Mouse (Mus musculus): ENCODE data around the gene Zswim8. TPM values are rescaled to one million over a fixed set of nuclear protein-coding genes. Genes with fewer than 3 reads are reported as not detected.

The Zswim8 gene
- polyA plus RNA-seq, 1 experiment from 2014 or later = 21.2 TPM

DNA sequence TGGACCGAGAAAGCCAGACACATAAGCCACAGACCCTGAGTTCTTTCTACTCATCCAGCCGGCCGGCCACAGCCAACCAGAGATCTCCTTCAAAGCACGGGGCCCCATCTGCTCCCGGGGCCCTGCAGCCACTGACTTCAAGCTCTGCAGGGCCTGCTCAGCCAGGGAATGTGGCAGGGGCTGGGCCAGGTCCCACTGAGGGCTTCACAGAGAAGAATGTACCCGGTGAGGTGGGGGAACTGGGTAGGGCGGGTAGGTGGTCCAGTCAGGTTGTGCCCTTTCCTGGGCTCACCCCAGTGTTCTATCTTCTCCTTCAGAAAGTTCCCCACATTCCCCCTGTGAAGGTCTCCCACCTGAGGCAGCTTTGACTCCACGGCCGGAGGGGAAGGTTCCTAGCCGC lies 11.1 kb downstream of the Zswim8 start:
- no peak overlapping the region for H3K4me3 ChIP-seq (replicated peaks)
- 89% methylated on average over 10 of the region's 10 CpGs for WGBS
- H3K4me1 ChIP-seq (replicated peaks) = 0 out of 2 replicates have a peak, but pooled peaks cover 4% of the 10 kb centered on the region
- H3K36me3 ChIP-seq = peaks cover 75% of the 10 kb centered on the region
- H3K9me3 ChIP-seq = no peaks in the 10 kb centered on the region
- H3K27ac ChIP-seq = no peak overlapping the region
- ATAC-seq = no peak
- H3K27me3 ChIP-seq (replicated peaks) = no peaks in the 10 kb centered on the region
- no peak overlapping the region for H3K9ac ChIP-seq
- no peak overlapping the region for H3K4me2 ChIP-seq (replicated peaks)

DNA sequence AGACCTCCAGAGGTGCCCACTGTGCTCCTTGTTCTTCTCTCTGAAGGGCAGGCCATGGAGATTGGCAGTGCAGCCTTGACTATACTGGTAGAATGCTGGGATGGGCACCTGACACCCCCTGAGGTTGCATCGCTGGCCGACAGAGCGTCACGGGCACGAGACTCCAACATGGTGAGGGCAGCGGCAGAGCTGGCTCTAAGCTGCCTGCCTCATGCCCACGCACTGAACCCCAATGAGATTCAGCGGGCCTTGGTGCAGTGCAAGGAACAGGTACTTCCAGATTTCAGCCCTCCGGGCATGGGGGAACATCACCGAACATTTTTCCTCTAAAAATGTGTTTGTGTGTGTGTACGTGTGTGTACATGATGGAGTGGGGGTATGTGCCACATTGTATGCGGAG lies 12.4 kb downstream of the Zswim8 start:
- H3K4me1 ChIP-seq (replicated peaks) = no peaks in the 10 kb centered on the region
- no peak overlapping the region for H3K27ac ChIP-seq
- no peak overlapping the region for H3K9ac ChIP-seq
- H3K27me3 ChIP-seq (replicated peaks) = no peaks in the 10 kb centered on the region
- no peak for ATAC-seq
- H3K4me3 ChIP-seq (replicated peaks) = no peak overlapping the region
- 94% methylated on average over 12 of the region's 12 CpGs for WGBS
- no peaks in the 10 kb centered on the region for H3K9me3 ChIP-seq
- no peak overlapping the region for H3K4me2 ChIP-seq (replicated peaks)
- H3K36me3 ChIP-seq = peaks cover 74% of the 10 kb centered on the region

DNA sequence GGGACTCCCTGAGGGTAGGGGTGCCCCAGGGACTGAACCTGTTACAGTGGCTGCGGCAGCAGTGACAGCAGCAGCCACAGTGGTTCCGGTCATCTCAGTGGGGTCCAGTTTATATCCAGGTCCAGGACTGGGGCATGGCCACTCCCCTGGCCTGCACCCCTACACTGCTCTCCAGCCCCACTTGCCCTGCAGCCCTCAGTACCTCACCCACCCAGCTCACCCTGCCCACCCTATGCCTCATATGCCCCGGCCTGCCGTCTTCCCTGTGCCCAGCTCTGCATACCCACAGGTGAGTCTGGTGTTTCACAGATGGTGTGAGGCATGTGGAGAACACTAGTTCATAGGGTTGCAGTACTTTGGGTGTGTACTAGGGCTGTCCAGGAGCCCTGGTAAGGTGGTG lies 14.0 kb downstream of the Zswim8 start:
- no peak overlapping the region for H3K4me2 ChIP-seq (replicated peaks)
- peaks cover 5% of the 10 kb centered on the region; the same call in 1 of the 2 replicates for H3K4me1 ChIP-seq (replicated peaks)
- H3K27ac ChIP-seq = no peak overlapping the region
- no peaks in the 10 kb centered on the region for H3K27me3 ChIP-seq (replicated peaks)
- H3K9me3 ChIP-seq = no peaks in the 10 kb centered on the region
- ATAC-seq = no peak
- H3K9ac ChIP-seq = no peak overlapping the region
- H3K36me3 ChIP-seq = peaks cover 74% of the 10 kb centered on the region
- WGBS = 85% methylated on average over 4 of the region's 4 CpGs
- H3K4me3 ChIP-seq (replicated peaks) = no peak overlapping the region

DNA sequence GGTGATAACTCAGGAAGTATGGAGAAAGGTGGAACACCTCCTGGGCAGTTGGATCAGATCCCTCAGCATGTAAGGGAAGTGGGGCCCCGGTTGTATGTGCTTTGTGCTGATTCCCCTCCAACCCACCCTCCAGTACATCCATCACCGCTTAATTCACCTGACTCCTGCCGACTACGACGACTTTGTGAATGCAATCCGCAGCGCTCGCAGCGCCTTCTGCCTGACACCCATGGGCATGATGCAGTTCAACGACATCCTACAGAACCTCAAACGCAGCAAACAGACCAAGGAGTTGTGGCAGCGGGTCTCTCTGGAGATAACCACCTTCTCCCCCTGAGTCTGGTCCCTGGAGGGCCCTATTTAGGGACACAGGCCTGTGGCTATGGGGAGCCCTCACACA lies 15.7 kb downstream of the Zswim8 start:
- Histone ChIP-seq H3K9me3 (no peaks in the 10 kb centered on the region), H3K4me2 (replicated peaks) (no peak overlapping the region), H3K36me3 (peaks cover 72% of the 10 kb centered on the region), H3K27ac (no peak overlapping the region), H3K4me1 (replicated peaks) (peaks cover 5% of the 10 kb centered on the region; the same call in 1 of the 2 replicates), H3K27me3 (replicated peaks) (no peaks in the 10 kb centered on the region), H3K4me3 (replicated peaks) (no peak overlapping the region), H3K9ac (no peak overlapping the region)
- 90% methylated on average over 12 of the region's 12 CpGs for WGBS
- ATAC-seq = no peak

DNA sequence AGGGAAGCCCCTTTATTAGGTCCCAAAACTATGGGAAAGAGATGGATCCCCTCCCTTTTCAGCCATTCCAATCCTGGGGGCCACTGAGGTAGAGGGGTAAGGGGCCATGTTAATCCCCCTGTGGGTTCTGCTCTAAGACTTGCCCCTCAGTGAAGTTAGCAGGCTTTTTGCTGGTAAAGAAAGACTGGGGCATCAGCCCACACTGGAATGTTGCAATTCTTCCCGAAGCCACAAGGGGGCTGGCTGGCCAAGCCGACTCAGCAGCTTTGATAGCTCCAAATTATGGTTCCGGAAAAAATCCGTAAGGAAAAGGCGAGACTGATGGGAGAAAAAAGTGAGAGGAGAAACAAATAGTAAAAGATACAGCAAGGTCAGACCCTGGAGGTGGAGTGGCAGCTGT lies 16.7 kb downstream of the Zswim8 start:
- peaks cover 69% of the 10 kb centered on the region for H3K36me3 ChIP-seq
- H3K9me3 ChIP-seq = no peaks in the 10 kb centered on the region
- peaks cover 5% of the 10 kb centered on the region; the same call in 1 of the 2 replicates for H3K4me1 ChIP-seq (replicated peaks)
- no peak overlapping the region for H3K4me2 ChIP-seq (replicated peaks)
- 16% methylated on average over 5 of the region's 5 CpGs for WGBS
- H3K9ac ChIP-seq = no peak overlapping the region
- H3K27ac ChIP-seq = no peak overlapping the region
- no peak overlapping the region for H3K4me3 ChIP-seq (replicated peaks)
- no peaks in the 10 kb centered on the region for H3K27me3 ChIP-seq (replicated peaks)
- no peak for ATAC-seq

DNA sequence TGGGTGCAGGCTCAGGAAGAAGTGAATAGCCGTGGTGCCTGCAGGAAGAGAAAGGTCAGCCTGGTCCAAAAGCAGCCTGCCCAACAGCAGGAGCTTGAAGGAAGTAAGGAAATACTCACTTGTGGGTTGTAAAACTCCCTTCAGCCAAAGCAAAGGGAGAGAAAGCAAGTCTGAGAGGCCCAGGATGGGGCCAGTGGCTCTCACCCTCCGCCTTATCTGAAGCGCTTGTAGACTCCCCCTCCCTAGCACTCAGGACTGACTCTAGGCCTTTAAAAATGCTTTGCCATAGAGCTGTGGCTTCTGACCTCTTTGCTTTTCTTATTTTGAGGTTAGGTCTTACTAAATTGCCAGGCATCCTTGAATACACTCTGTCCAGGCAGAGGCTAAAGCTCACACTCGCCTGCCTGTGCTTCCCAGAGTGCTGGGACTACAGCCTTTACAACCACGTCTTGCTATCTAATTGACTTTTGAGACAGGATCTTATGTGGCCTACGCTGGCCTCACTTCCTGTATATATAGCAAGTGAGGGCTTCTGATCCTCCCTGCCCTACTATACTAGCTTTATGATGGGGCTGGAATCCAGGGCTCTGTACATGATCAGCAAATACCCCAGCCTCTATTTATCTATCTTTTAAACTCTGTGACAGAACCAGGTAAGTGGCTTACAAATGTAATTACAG lies 18.4 kb downstream of the Zswim8 start:
- no peaks in the 10 kb centered on the region for H3K9me3 ChIP-seq
- no peak overlapping the region for H3K9ac ChIP-seq
- ATAC-seq = peak; percentile 88
- H3K4me3 ChIP-seq (replicated peaks) = no peak overlapping the region
- peaks cover 72% of the 10 kb centered on the region for H3K36me3 ChIP-seq
- no peak overlapping the region for H3K4me2 ChIP-seq (replicated peaks)
- H3K4me1 ChIP-seq (replicated peaks) = peaks cover 5% of the 10 kb centered on the region; the same call in 1 of the 2 replicates
- H3K27me3 ChIP-seq (replicated peaks) = no peaks in the 10 kb centered on the region
- H3K27ac ChIP-seq = peak overlapping the region; percentile 76
- 47% methylated on average over 6 of the region's 6 CpGs for WGBS

DNA sequence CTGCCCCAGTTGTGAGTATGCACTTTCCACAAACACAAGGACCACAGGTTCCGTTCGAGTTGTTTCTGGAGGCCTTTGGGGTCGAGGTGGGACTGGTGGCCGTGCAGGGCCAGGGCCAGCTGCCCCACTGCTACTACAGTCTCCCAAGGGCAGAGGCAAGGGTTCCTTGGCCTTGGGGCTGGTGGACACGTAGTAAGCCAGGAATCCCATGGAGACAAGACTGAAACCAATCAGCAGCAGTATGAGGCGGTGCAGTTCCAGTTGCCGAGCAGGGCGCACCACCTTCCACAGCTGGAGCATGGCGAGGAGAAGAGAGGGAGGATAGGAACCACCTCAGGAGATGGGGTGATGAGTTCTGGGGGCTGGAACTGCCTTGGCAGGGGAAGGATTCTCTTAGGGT lies 22.5 kb downstream of the Zswim8 start:
- H3K4me2 ChIP-seq (replicated peaks) = no peak overlapping the region
- no peaks in the 10 kb centered on the region for H3K27me3 ChIP-seq (replicated peaks)
- H3K4me1 ChIP-seq (replicated peaks) = peaks cover 11% of the 10 kb centered on the region
- no peak overlapping the region for H3K4me3 ChIP-seq (replicated peaks)
- 94% methylated on average over 9 of the region's 9 CpGs for WGBS
- H3K9me3 ChIP-seq = no peaks in the 10 kb centered on the region
- H3K9ac ChIP-seq = no peak overlapping the region
- no peak for ATAC-seq
- no peak overlapping the region for H3K27ac ChIP-seq
- H3K36me3 ChIP-seq = peaks cover 39% of the 10 kb centered on the region

DNA sequence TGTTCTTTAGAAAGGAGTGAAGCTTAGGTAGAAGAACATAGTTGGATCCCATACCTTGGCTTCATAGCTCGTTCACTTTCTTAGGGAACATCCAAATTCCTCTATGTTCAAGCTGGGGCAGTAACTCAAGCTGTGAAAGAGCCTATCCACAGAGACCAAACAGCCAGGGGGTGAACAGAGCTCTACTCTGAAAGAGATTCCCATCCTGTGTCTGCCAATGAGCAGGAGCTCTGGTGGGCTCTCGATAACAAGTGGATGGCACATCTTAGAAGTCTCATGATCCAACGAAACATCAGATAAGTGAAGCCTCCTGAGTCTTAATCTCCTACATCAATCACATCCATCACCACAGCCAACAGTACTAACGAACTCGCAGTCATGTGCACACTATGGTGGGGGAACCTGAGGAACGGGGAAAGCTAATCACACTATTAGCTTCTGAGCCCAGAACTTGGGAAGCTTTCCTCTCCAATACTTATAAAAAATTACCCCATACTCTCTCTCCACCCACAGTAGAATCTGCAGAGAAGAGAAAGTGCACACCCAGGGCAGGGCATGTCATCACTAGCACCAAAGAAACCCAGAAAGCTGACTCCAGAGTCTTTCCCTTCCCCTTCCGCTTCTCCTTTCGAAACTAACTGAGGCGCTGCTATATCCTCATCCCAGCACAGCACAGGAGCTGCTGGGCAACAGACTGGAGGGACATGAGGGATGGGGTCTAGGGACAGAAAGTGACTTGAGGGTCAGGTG lies 23.7 kb downstream of the Zswim8 start:
- Histone ChIP-seq H3K27me3 (replicated peaks) (no peaks in the 10 kb centered on the region), H3K4me2 (replicated peaks) (no peak overlapping the region), H3K36me3 (peaks cover 33% of the 10 kb centered on the region), H3K4me1 (replicated peaks) (peaks cover 18% of the 10 kb centered on the region), H3K9me3 (no peaks in the 10 kb centered on the region), H3K4me3 (replicated peaks) (no peak overlapping the region), H3K9ac (no peak overlapping the region), H3K27ac (no peak overlapping the region)
- WGBS = 85% methylated on average over 9 of the region's 9 CpGs
- ATAC-seq = no peak

DNA sequence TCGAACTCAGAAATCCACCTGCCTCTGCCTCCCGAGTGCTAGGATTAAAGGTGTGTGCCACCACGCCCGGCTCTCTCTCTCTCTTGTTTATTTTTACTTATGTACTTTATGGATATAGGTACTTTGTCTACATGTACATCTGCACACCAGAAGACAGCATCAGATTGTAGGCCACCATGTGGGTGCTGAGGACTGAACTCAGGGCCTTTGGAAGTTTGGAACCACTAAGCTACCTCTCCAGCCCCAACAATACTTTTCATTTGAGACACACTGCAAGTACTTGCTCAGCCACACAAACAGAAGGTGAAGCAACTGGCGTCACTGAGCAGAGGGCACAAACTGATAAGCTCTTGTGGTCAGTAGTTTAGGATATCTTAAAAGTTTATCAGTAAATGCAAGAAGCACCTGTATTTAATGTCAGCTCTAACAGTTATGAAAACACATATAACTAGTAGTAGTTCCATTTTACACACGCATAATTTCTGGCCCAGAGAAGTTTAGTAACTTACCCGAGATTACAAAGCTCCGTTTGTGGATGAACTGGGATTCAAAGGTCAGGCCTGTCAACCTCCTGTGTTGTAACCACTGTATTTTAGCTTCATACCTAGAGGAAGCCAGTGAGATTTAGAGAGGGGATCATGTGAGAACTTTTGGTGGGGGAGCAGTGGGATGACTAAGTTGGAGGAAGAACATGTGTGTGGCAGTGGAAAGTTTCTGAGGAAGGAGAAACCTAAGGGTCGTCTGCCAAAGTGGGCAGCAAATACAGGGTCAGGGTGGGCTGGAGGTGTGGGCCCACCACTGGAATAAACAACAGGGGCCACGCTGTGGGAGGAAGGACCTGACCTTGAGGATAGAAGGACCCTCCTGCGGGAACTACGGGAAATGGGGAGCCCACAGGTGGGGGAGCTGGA lies 25.9 kb downstream of the Zswim8 start:
- Histone ChIP-seq H3K4me1 (replicated peaks) (peaks cover 21% of the 10 kb centered on the region), H3K4me2 (replicated peaks) (peak overlapping the region; percentile 85), H3K4me3 (replicated peaks) (peak overlapping the region; percentile 79), H3K27ac (peak overlapping the region; percentile 96), H3K27me3 (replicated peaks) (no peaks in the 10 kb centered on the region), H3K36me3 (peaks cover 22% of the 10 kb centered on the region), H3K9me3 (no peaks in the 10 kb centered on the region), H3K9ac (peak overlapping the region; percentile 92)
- no peak for ATAC-seq
- 40% methylated on average over 12 of the region's 12 CpGs for WGBS

DNA sequence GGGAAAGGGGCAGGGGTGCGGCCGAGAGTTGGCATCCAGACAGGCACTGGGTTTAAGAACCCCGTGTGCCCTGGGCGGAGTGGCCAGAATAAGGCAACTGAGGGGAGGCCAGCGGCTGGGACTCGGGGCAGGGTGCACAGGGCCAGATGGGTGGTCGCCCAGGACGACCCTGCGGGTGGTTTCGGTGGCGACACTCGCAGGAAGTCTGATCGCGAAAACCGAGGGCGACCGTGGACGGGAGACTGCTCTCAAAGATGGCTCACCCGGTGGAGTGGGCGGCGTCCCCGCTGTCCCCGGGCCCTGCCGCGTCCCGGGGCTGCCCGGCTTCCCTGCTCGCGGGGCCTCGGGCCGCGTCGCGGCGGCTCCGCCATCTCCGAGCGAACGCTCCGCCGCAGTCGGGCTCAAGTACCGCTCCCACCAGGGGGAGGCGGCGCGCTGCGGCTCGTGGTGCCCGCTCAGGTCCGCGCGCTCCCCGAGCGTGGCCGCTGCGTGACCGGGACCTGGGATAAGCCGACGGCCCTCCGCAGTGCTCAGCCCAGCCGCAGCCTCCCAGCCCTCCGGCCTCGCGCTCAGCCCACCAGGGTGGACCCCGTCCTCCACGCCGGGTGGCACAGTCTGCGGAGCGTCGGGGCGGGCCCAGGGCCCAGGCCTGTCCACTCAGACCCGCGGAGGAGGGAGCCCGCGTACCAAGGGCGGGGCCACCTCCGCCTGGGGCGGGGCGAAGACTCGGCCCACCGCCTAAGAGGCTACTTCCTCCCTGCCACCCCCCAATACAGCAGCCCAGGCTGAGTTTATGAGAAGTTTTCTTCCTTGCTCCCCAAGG lies 26.8 kb downstream of the Zswim8 start, which contains the start of gene Ndst2:
Ndst2 (minus strand) TSS at position 611 of the 823 bp plus-strand sequence.
- peaks cover 21% of the 10 kb centered on the region for H3K4me1 ChIP-seq (replicated peaks)
- no peaks in the 10 kb centered on the region for H3K27me3 ChIP-seq (replicated peaks)
- ATAC-seq = peak; percentile 98
- H3K27ac ChIP-seq = peak within 1 kb of the TSS; percentile 96
- H3K36me3 ChIP-seq = peaks cover 17% of the 10 kb centered on the region
- under 1% methylated on average over 81 of the region's 81 CpGs for WGBS
- peak within 1 kb of the TSS; percentile 92 for H3K9ac ChIP-seq
- peak within 1 kb of the TSS; percentile 85 for H3K4me2 ChIP-seq (replicated peaks)
- no peaks in the 10 kb centered on the region for H3K9me3 ChIP-seq
- H3K4me3 ChIP-seq (replicated peaks) = peak within 1 kb of the TSS; percentile 79

DNA sequence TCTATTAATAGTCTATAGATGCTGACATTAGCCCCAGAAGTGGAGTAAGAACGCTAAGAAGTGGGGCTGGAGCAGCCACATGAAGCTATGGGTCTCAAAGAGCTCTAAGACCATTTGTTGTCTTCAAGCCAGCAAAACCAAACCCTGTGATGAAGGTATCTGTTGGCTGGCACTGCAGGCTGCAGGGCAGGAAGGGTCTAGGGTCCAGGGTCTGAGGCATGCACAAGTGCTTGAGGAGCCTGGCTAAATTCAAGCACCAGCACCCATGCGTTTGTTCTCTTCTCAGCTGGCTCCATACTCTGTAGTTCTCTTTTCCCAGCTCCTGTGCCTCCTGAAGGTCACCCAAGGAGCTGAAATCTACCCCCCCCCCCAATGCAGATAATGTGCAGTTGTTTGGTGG lies 27.7 kb downstream of the Zswim8 start:
- Histone ChIP-seq H3K4me1 (replicated peaks) (peaks cover 21% of the 10 kb centered on the region), H3K36me3 (0 out of 2 replicates have a peak, but pooled peaks cover 8% of the 10 kb centered on the region), H3K4me3 (replicated peaks) (no peak overlapping the region), H3K27ac (peak overlapping the region; percentile 67), H3K4me2 (replicated peaks) (peak overlapping the region; percentile 85), H3K9me3 (no peaks in the 10 kb centered on the region), H3K9ac (peak overlapping the region; percentile 10; the same call in 1 of the 2 replicates), H3K27me3 (replicated peaks) (no peaks in the 10 kb centered on the region)
- no peak for ATAC-seq
- 54% methylated on average over 2 of the region's 2 CpGs for WGBS
